Mouse (Mus musculus) forebrain, embryonic 12.5 days (tissue): ENCODE data around the gene Pkp3. TPM values are rescaled to one million over a fixed set of nuclear protein-coding genes. Genes with fewer than 3 reads are reported as not detected.
A peak's percentile ranks its signal among the peaks of the same experiment; 100 is the strongest.

Source experiments
- ATAC-seq: fragments of 200-750 bp; cut with Nextera tagmentation; 2 replicates; pipeline ENCODE4 v1.8.0; 2017; ENCODE audit warnings: moderate TSS enrichment; ENCODE audit not compliant: low FRiP score
- H3K27ac ChIP-seq: fragments of 300-500 bp; sonication (generic); 2 replicates; pipeline ENCODE4 v1.5.1; 2016; ENCODE audit warnings: mild to moderate bottlenecking
- H3K27me3 ChIP-seq: fragments of 300-500 bp; sonication (generic); 2 replicates; pipeline ENCODE4 v1.6.1; 2016; ENCODE audit warnings: mild to moderate bottlenecking
- H3K36me3 ChIP-seq: fragments of 300-500 bp; sonication (generic); replicated peaks from 2 replicates; pipeline ENCODE4 v1.6.1; 2016; ENCODE audit warnings: mild to moderate bottlenecking
- H3K4me1 ChIP-seq: fragments of 300-500 bp; sonication (generic); 2 replicates; pipeline ENCODE4 v1.6.1; 2016
- H3K4me2 ChIP-seq: fragments of 300-500 bp; sonication (generic); 2 replicates; pipeline ENCODE4 v1.6.1; 2016; ENCODE audit warnings: mild to moderate bottlenecking, moderate library complexity
- H3K4me3 ChIP-seq: fragments of 300-500 bp; sonication (generic); replicated peaks from 2 replicates; pipeline ENCODE4 v1.5.1; 2016; ENCODE audit warnings: mild to moderate bottlenecking
- H3K9ac ChIP-seq: fragments of 300-500 bp; sonication (generic); 2 replicates; pipeline ENCODE4 v1.6.1; 2016; ENCODE audit warnings: mild to moderate bottlenecking
- H3K9me3 ChIP-seq: fragments of 300-500 bp; sonication (generic); 2 replicates; pipeline ENCODE4 v1.6.1; 2016
- WGBS: fragments of 180-500 bp; shearing (Covaris S2); methylation state at CpG from one replicate; pipeline ENCODE4 v1.1.7; 2016; 5-methylcytosine and 5-hydroxymethylcytosine counted together
- polyA plus RNA-seq: library from polyadenylated mRNA; unstranded; fragments of >200 nt; fragmentation: Nextera tagmentation; extraction: Ambion mirVana; gene quantifications from 2 replicates; pipeline ENCODE4 v1.2.1, GENCODE M21; 2016

Pkp3 gene
- polyA plus RNA-seq, 1 experiment from 2014 or later = 1.3 TPM

GRCm38 (mm10) chr7:141047581-141048225, 30.3 kb upstream of the Pkp3 start:
- whole genome bisulfite sequencing = 3% methylated on average over 15 of the region's 19 CpGs
- Histone ChIP-seq H3K36me3 (no peaks in the 10 kb centered on the region), H3K9me3 (no peaks in the 10 kb centered on the region), H3K9ac (peak overlapping the region; percentile 47), H3K27ac (0 out of 2 replicates have a peak overlapping the region, but pooled peaks have one; percentile 31), H3K4me1 (peaks cover 16% of the 10 kb centered on the region), H3K4me3 (peak overlapping the region; percentile 37), H3K27me3 (peaks cover 10% of the 10 kb centered on the region; the same call in 1 of the 2 replicates), H3K4me2 (peak overlapping the region; percentile 79)
- peak; percentile 68 for ATAC-seq

GRCm38 (mm10) chr7:141048226-141049218, 29.5 kb upstream of the Pkp3 start:
- peak overlapping the region; percentile 37 for H3K4me3 ChIP-seq
- H3K9me3 ChIP-seq = no peaks in the 10 kb centered on the region
- 10% methylated on average over 21 of the region's 21 CpGs for WGBS
- ATAC-seq = peak; percentile 92
- no peaks in the 10 kb centered on the region for H3K36me3 ChIP-seq
- peak overlapping the region; percentile 47 for H3K9ac ChIP-seq
- peak overlapping the region; percentile 79 for H3K4me2 ChIP-seq
- peaks cover 16% of the 10 kb centered on the region for H3K4me1 ChIP-seq
- peaks cover 10% of the 10 kb centered on the region; the same call in 1 of the 2 replicates for H3K27me3 ChIP-seq
- 0 out of 2 replicates have a peak overlapping the region, but pooled peaks have one; percentile 31 for H3K27ac ChIP-seq

DNA sequence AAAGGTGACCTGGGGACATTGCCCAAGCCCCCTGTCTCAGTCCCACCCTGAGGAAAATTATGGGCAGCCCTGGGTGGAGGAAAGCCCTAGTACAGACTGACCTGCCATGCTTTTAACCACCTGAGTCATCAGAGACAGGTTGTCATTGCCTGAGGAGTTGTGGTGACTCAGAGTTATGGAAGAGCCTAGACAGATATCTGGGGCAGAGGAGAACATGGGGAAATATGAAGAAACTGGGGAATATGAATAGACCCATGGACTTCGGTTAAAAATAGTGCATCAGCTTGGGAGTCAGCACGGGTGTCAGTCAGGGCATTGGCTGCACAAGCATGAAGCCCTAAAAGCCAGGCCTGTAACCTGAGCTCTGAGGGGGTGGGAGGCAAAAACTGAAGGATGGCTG, 28.7 kb upstream of the Pkp3 start:
- ATAC-seq = no peak
- H3K27me3 ChIP-seq = peaks cover 10% of the 10 kb centered on the region; the same call in 1 of the 2 replicates
- no peaks in the 10 kb centered on the region for H3K36me3 ChIP-seq
- no peaks in the 10 kb centered on the region for H3K9me3 ChIP-seq
- no peak overlapping the region for H3K4me3 ChIP-seq
- H3K27ac ChIP-seq = no peak overlapping the region
- 91% methylated on average over 2 of the region's 2 CpGs for WGBS
- H3K4me1 ChIP-seq = peaks cover 16% of the 10 kb centered on the region
- no peak overlapping the region for H3K9ac ChIP-seq
- H3K4me2 ChIP-seq = no peak overlapping the region

DNA sequence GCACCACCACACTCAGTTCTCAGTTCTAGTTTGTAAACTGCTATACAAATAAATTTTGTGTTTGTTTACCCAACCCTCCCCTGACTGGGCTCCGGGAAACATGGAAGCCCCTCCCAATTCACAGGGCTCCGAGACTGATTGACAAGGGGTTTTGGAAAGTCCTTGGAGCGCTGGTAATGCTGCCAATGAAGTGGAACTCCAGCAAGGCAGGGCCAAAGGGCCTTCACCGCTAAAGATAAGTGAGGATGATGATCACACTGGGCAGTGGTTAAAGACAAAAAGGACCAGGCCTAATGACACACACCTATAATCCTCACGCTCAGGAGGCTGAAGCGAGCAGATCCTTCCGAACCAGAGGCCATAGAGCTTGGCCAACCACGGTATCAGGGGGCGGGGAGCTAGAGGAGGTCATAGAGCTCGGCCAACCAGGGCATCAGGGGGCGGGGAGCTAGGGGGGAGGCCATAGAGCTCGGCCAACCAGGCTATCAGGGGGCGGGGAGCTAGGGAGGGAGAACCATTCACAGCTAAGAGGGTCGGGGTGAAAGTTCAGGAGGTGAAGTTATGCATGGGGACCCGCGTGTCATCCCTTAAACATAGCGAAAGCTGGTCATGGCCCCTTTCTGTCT, 26.8 kb upstream of the Pkp3 start:
- Histone ChIP-seq H3K9ac (no peak overlapping the region), H3K27ac (no peak overlapping the region), H3K4me1 (peaks cover 16% of the 10 kb centered on the region), H3K9me3 (no peaks in the 10 kb centered on the region), H3K4me2 (no peak overlapping the region), H3K27me3 (peaks cover 10% of the 10 kb centered on the region; the same call in 1 of the 2 replicates), H3K4me3 (no peak overlapping the region), H3K36me3 (no peaks in the 10 kb centered on the region)
- ATAC-seq = no peak
- WGBS = 76% methylated on average over 17 of the region's 17 CpGs

DNA sequence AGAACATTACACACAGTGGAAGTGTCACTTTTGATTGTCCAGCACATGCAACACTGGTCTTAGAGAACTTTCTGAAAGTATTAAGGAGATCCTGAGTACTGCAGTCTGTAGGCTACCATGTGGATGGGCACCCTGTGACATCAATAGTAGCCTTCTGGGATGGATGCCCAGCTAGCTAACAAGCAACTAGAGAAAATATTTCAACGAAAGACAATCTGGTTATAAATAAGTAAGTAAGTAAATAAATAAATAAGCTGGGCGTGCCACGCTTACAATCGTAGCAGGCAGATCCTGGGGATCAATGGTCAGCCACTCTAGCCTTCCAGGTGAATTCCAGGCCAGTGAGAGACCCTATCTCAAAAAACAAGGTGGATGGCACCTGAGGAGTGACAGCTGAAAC, 26.0 kb upstream of the Pkp3 start:
- peaks cover 4% of the 10 kb centered on the region; the same call in 1 of the 2 replicates for H3K27me3 ChIP-seq
- no peak overlapping the region for H3K27ac ChIP-seq
- H3K9me3 ChIP-seq = no peaks in the 10 kb centered on the region
- no peak overlapping the region for H3K4me2 ChIP-seq
- peaks cover 16% of the 10 kb centered on the region for H3K4me1 ChIP-seq
- 0 out of 2 replicates have a peak, but pooled peaks cover 2% of the 10 kb centered on the region for H3K36me3 ChIP-seq
- ATAC-seq = no peak
- 86% methylated on average over 4 of the region's 4 CpGs for WGBS
- H3K9ac ChIP-seq = no peak overlapping the region
- no peak overlapping the region for H3K4me3 ChIP-seq

DNA sequence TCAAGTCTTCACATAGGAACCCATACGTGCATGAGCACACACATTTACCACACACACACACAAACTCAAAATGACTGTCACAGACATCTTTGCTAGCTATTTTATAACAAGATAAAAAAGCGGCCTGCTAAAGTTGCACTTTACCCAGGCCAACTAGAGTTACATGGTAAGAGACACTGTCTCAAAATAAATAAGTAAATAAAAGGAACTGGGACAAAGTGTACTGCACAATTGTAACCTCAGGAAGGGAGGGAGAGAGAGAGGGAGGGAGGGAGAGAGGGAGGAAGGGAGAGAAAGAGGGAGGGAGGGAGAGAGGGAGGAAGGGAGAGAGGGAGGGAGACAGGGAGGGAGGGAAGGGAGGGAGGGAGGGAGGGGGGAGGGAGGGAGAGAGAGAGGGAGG, 25.6 kb upstream of the Pkp3 start:
- Histone ChIP-seq H3K9me3 (no peaks in the 10 kb centered on the region), H3K9ac (no peak overlapping the region), H3K27ac (no peak overlapping the region), H3K4me1 (peaks cover 12% of the 10 kb centered on the region), H3K4me2 (no peak overlapping the region), H3K36me3 (0 out of 2 replicates have a peak, but pooled peaks cover 2% of the 10 kb centered on the region), H3K4me3 (no peak overlapping the region), H3K27me3 (no peaks in the 10 kb centered on the region)
- no peak for ATAC-seq
- WGBS = 85% methylated on average over 2 of the region's 2 CpGs

GRCm38 (mm10) chr7:141055785-141056184, 22.2 kb upstream of the Pkp3 start:
- WGBS = 83% methylated on average over 4 of the region's 4 CpGs
- H3K36me3 ChIP-seq = 0 out of 2 replicates have a peak, but pooled peaks cover 2% of the 10 kb centered on the region
- H3K9ac ChIP-seq = no peak overlapping the region
- no peak overlapping the region for H3K27ac ChIP-seq
- H3K4me2 ChIP-seq = no peak overlapping the region
- H3K9me3 ChIP-seq = no peaks in the 10 kb centered on the region
- H3K27me3 ChIP-seq = no peaks in the 10 kb centered on the region
- H3K4me1 ChIP-seq = peaks cover 11% of the 10 kb centered on the region
- no peak overlapping the region for H3K4me3 ChIP-seq
- no peak for ATAC-seq

DNA sequence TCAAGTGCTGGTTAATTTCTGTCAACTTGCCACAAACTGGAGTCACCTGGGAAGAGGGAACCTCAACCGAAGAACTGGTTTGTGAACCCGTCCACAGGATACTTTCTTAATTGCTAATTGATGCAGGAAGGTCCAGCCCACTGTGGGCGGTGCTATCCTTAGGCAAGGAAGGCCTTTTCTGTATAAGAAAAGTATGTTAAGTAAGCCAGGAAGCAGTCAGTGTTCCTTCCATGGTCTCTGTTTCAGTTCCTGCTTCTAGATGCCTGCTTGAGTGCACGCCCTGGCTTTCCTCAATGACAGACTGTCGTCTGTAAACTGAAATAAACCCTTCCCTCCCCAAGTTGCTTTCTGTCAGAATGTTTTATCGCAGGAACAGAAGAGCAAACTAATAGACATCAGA, 21.0 kb upstream of the Pkp3 start:
- Histone ChIP-seq H3K9ac (no peak overlapping the region), H3K4me1 (peaks cover 17% of the 10 kb centered on the region), H3K27ac (no peak overlapping the region), H3K4me3 (no peak overlapping the region), H3K36me3 (0 out of 2 replicates have a peak, but pooled peaks cover 2% of the 10 kb centered on the region), H3K4me2 (no peak overlapping the region), H3K9me3 (no peaks in the 10 kb centered on the region), H3K27me3 (no peaks in the 10 kb centered on the region)
- WGBS = 95% methylated on average over 6 of the region's 6 CpGs
- no peak for ATAC-seq

DNA sequence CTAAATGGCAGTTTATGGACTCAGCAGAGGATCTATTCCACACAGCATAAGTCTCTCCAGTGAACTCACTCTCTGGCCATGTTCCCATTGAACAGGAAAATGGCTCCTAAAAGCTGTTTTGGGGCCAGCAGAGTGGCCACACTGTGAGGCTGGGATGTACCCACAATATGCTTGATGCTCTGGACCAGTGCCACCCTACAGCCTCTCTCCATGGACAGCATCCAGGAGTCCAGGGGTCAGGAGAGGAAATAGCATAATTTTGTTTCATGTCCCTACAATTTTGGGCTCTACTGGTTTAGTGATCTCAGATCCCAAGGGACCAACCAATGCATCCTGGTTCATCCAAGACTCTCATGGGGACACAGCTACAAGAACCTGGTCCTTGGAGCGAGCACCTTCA, 20.5 kb upstream of the Pkp3 start:
- H3K4me1 ChIP-seq = peaks cover 23% of the 10 kb centered on the region
- no peak overlapping the region for H3K9ac ChIP-seq
- no peaks in the 10 kb centered on the region for H3K27me3 ChIP-seq
- no peak overlapping the region for H3K27ac ChIP-seq
- no peaks in the 10 kb centered on the region for H3K9me3 ChIP-seq
- no peak overlapping the region for H3K4me2 ChIP-seq
- no peak for ATAC-seq
- no peak overlapping the region for H3K4me3 ChIP-seq
- H3K36me3 ChIP-seq = 0 out of 2 replicates have a peak, but pooled peaks cover 2% of the 10 kb centered on the region
- 88% methylated on average over 1 of the region's 1 CpGs for WGBS

GRCm38 (mm10) chr7:141058601-141059341, 19.2 kb upstream of the Pkp3 start:
- Histone ChIP-seq H3K9ac (no peak overlapping the region), H3K27ac (no peak overlapping the region), H3K9me3 (no peaks in the 10 kb centered on the region), H3K4me3 (no peak overlapping the region), H3K27me3 (no peaks in the 10 kb centered on the region), H3K36me3 (peaks cover 4% of the 10 kb centered on the region), H3K4me1 (peaks cover 25% of the 10 kb centered on the region), H3K4me2 (no peak overlapping the region)
- no peak for ATAC-seq
- WGBS = 95% methylated on average over 14 of the region's 14 CpGs

DNA sequence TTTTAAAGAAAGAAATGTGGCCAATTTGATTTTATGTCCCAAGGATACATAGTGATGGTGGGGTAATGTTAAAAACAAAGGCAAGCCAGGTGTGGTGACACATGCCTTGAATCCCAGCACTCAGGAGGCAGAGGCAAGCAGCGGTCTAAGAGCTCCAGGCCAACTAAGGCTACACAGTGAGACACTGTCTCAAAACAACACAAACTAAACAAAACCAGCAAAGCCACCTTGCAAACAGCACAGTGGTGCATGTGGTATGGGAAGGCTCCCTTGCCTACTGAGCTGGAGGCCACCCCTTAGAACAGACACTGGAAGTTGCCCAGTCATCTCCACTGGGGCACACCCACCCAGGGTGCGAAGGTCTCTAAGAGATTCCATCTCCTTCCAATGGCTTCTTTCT, 18.1 kb upstream of the Pkp3 start:
- H3K4me2 ChIP-seq = peak overlapping the region; percentile 81
- H3K27me3 ChIP-seq = no peaks in the 10 kb centered on the region
- peak overlapping the region; percentile 94 for H3K9ac ChIP-seq
- ATAC-seq = no peak
- peaks cover 25% of the 10 kb centered on the region for H3K4me1 ChIP-seq
- peaks cover 15% of the 10 kb centered on the region for H3K36me3 ChIP-seq
- peak overlapping the region; percentile 81 for H3K27ac ChIP-seq
- peak overlapping the region; percentile 88 for H3K4me3 ChIP-seq
- WGBS = 65% methylated on average over 2 of the region's 2 CpGs
- no peaks in the 10 kb centered on the region for H3K9me3 ChIP-seq
